Mouse (Mus musculus) retina, postnatal 7 days (tissue): ENCODE results near the gene Ncoa1.
"Not testable (repeated sequence)": the region's sequence is repeated elsewhere in the genome, so short reads cannot be mapped to it uniquely, and the experiment has no call there.

Experiments
- DNase-seq: peaks from one replicate; pipeline ENCODE4 v3.0.0-alpha.2; 2012; ENCODE audit warnings: low read depth, low spot score

The Ncoa1 gene

GRCm38 (mm10) chr12:4396221-4396620 is 80.8 kb downstream of the Ncoa1 start:
- DNase-seq: no peak

- no peak for DNase-seq
Observed at GRCm38 (mm10) chr12:4392590-4392989, 84.4 kb downstream of the Ncoa1 start.

DNA sequence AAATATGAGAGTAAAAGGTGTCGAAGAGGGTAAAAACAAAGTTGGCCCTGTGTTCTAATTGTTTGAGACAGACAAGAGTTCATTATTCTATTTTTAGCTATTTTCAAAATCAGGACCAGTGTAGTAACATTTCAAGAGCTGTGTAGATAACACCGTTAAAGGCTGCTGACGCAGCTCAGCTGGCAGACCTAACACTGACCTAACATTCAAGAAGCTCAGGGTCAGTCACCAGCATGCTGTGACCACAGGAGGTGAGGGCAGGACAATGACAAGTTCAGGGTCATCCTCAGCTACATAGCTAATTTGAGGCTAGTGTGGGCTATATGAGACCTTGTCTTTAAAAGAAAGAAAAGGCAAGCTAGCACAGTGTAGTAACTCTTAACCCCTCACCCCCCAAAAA is 84.9 kb downstream of the Ncoa1 start:
- DNase-seq: no peak

- no peak for DNase-seq
Observed at GRCm38 (mm10) chr12:4391256-4391655, 85.7 kb downstream of the Ncoa1 start.

DNA sequence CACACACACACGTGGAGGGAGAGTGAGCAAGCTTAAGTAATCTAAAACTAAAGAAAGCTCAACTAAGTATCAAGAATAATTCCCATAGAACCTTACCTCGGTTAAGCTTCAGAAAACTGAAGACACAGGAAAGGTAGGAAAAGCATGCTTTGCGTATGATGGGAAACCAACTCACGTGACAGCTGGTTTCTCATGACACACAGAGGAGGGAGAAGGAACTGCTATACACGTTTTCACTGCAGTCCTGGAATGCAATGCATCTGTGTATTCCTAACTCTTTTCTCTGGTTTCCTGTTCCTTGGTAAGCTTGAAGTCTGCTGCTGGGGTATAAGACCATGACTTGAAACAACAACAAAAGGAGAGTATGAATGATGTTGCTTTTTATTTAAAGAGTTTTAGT is 86.3 kb downstream of the Ncoa1 start:
- DNase-seq: no peak

GRCm38 (mm10) chr12:4386077-4386719 is 90.8 kb downstream of the Ncoa1 start:
- no peak for DNase-seq

DNA sequence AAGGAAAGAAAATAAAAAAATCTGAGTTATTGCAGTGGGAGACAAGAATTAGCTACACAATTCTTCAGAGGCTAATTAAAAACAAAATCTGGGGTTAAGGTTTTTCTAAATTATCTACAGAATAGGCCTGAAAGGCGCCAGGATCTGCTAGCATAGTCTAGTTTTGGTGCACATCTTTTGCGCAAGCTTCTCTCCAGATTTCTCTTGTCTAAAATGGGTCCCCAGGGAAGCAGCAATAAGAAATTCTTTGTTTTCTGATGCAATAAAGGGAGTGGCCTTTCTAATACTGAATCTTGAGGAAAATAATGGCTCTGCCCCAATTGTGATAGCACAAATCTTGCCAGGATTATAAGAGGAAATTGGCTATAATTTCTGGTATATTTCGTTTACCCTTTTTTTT is 93.9 kb downstream of the Ncoa1 start:
- DNase-seq: no peak

- DNase-seq: no peak
Observed at GRCm38 (mm10) chr12:4379298-4379957, 97.6 kb downstream of the Ncoa1 start.

DNA sequence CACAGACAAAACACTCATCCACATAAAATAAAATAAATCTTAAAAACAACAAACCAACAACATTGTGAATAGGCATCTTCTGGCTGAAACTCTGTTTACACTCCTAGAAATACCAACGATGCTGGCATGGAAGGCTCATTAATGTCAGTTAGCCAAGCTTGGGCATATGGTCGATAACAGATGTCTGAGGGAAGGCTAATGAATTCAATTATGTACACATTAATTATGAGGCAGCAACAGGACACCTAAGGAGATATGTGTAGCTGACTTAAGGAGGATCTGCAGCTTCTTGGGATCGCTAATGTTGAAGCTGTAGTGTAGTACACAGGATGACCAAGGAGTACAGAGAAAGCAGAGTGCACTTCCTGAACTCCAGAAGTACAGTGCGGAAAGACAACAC is 100.5 kb downstream of the Ncoa1 start:
- DNase-seq: no peak

- DNase-seq: no peak
Observed at GRCm38 (mm10) chr12:4374816-4375493, 102.0 kb downstream of the Ncoa1 start.

GRCm38 (mm10) chr12:4371406-4371805 is 105.6 kb downstream of the Ncoa1 start:
- DNase-seq: no peak

- no peak for DNase-seq
Observed at GRCm38 (mm10) chr12:4365951-4366350, 111.0 kb downstream of the Ncoa1 start.

DNA sequence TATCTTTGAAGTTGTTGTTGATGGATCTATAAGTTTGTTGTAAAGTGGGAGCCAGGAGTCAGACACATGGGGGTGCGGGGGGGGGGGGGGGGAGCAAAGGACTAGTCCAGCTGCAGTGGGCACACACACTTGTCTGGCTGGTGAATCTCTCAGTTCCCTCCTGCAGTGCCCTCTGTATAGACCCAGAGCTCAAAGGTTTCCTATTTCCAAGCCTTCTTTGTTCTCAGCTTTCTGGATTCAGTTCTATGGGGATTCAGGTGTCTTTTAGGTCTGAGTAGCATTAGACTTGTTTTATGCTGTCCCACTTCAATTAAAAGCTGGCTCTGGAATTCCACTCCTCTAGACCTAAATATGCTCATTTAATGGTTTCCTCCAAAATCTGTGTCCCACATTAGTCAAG is 117.5 kb downstream of the Ncoa1 start:
- DNase-seq: no peak

DNA sequence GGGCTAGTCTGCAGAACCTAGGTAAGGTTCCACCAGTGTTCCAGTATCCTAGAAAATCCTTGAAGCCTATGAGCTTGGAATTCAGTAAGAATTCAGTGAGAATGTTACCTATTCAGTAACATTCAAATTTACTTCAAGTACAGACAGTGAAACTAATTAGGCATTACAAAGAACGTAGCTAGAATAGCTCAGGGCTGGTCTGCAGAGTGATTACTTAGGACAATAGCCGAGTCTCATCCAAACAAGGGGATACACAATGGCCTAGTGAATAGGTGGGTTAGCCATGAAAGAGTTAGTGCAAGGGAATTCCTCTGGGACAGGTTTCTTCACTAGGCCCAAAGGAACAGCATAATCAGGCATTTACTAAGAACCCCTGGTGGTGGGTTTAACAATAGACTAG is 118.3 kb downstream of the Ncoa1 start:
- not testable (repeated sequence) for DNase-seq

GRCm38 (mm10) chr12:4358100-4358499 is 118.9 kb downstream of the Ncoa1 start:
- DNase-seq: no peak

- no peak for DNase-seq
Observed at GRCm38 (mm10) chr12:4356834-4357445, 120.0 kb downstream of the Ncoa1 start.

- no peak for DNase-seq
Observed at GRCm38 (mm10) chr12:4355019-4355730, 121.8 kb downstream of the Ncoa1 start.

GRCm38 (mm10) chr12:4343216-4343615 is 133.8 kb downstream of the Ncoa1 start:
- DNase-seq: no peak

DNA sequence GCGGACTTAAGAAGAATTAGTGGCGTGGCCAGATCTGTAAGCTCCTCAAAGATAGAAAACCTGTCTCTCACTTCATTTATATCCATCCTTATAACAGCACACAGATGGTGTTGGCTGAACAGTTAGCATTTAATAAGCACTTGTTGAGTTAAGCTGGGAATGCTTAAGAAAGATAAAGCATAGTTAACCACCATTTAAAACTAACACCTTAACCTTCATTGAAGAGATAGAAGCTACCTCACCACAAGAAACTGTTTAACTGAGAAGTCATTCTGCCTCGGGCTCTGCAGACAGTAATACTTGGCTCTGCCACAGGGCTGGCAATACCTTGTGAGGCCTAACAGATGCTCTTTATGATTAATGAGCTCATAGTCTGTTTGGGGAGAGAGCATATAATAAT is 134.9 kb downstream of the Ncoa1 start:
- no peak for DNase-seq

GRCm38 (mm10) chr12:4340325-4340924 is 136.6 kb downstream of the Ncoa1 start:
- DNase-seq: no peak

DNA sequence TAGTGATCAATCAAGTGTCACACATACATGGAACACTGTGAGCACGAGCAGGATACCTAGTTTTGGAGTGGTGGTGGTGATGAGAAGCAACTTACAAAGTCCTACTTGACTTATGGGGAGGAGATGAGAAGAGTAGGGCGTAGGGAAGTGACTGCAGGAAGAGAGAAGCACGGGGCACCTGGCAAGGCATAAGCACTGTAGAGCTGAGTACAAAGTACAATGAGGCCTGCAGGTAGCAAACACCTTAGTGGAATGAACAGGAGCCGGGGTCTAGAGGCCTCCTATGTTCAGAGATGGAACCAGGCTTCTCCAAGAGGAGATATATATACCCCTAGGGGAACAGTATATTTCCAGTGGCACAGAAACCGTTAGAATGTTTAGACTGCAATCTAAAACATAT is 153.4 kb downstream of the Ncoa1 start:
- DNase-seq: no peak

GRCm38 (mm10) chr12:4322227-4322626 is 154.8 kb downstream of the Ncoa1 start:
- no peak for DNase-seq
